Mouse (Mus musculus): ENCODE results near the gene Fat1.

Gene Fat1

GRCm38 (mm10) chr8:45080850-45081249, 145.6 kb downstream of the Fat1 start:
- DNase-seq = no peak

GRCm38 (mm10) chr8:45093599-45093998, 158.4 kb downstream of the Fat1 start:
- DNase-seq = no peak
